13 mouse cellular contexts compared by ENCODE assay signal in the genomic region with DNA sequence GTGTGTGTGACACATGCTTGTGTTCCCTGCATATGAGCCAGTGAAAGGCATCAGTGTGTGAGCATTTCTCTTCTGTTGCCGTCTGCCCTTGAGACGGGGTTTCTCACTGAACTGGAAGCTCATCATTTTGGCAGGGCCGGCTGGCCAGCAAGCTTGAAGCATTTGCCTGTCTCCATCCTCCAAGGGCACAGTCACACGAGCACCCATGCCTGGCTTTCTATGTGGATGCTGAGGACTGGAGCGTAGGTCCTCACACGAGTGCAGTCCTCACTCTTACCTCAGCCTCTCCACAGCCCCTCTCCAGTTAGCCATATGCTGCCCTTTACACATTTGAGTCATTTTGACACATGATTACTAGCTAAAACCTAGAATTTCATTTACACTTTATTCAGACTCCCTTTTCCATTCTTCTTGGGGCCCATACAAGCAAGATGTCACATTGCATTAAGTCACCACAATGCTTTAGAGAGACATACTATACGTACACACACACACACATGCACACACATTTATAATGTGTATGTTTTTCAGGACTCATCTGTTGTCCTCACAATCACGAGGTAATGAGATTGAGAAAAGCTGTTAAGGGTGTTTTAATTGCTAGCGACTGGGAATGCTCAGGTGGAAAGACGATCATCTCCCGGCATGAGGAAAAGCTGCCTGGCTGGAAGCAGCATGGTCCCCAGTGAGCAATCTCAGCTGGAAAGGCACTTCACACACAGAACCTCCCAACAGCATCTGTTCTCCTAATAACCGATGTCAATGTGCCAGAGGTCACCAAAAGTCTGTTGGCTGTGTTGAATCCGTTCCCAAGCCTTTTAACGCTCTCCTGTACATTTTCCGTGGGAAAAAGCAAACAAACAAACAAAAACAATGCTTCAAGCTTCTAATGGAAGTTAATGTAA.
DNase-seq lines count a peak whose midpoint lies in the region; ATAC-seq and TF ChIP-seq lines count a peak whose summit lies in the region.
"Had no signal": no experiment of that assay in that cellular context is flagged by ENCODE, and none has a peak within 500 bp of the region (broad histone marks: within the 10 kb centered on the region; RNA-seq: fewer than 3 reads in every experiment).

No protein-coding gene starts in this region.

- H3K4me3 ChIP-seq in gastrocnemius, adult 2 months: peak overlapping the region; percentile 25
- no peak overlapping the region for H3K4me3 ChIP-seq in hindbrain, embryonic 15.5 days
- H3K4me3 ChIP-seq: embryonic facial prominence, embryonic 12.5 days; limb, embryonic 15.5 days had no signal

- 27% methylated on average over 15 of the region's 15 CpGs for WGBS in hindbrain, embryonic 15.5 days

- peak overlapping the region; percentile 56 for H3K27ac ChIP-seq in gastrocnemius, adult 2 months
- peak overlapping the region; percentile 43; the same call in 1 of the 2 replicates for H3K27ac ChIP-seq in hindbrain, embryonic 15.5 days (replicated peaks)
- H3K27ac ChIP-seq: embryonic facial prominence, embryonic 12.5 days; limb, embryonic 15.5 days had no signal

- 0 out of 2 replicates have a peak, but pooled peaks have one; percentile 68 for ATAC-seq in hindbrain, embryonic 15.5 days (ENCODE audit: low FRiP score, low read depth)
- ATAC-seq in granulocyte monocyte progenitor cell, adult 5-6 weeks (replicated peaks; ENCODE audit: poor library complexity, severe bottlenecking): no peak

- no peak for TF ChIP-seq CTCF in gastrocnemius, adult 2 months (IDR thresholded peaks at IDR 0.05)
- no peak for TF ChIP-seq CTCF in brain, embryonic 14.5 days (IDR thresholded peaks at IDR 0.05; ENCODE audit: borderline replicate concordance, extremely low read depth, insufficient read depth, insufficient read length)

- H3K27me3 ChIP-seq in hindbrain, embryonic 15.5 days: no peaks in the 10 kb centered on the region
- H3K27me3 ChIP-seq: CH12.LX; embryonic facial prominence, embryonic 12.5 days; limb, embryonic 15.5 days had no signal

- no peaks in the 10 kb centered on the region for H3K36me3 ChIP-seq in hindbrain, embryonic 15.5 days
- H3K36me3 ChIP-seq: embryonic facial prominence, embryonic 12.5 days; limb, embryonic 15.5 days had no signal

- H3K4me1 ChIP-seq in hindbrain, embryonic 15.5 days (replicated peaks): peaks cover 17% of the 10 kb centered on the region

- TF ChIP-seq POLR2A in brain, embryonic 14.5 days (IDR thresholded peaks at IDR 0.05; ENCODE audit: borderline replicate concordance, extremely low read depth, insufficient read depth, insufficient read length, poor library complexity, severe bottlenecking): no peak

- H3K9ac ChIP-seq in hindbrain, embryonic 15.5 days: no peak overlapping the region
- H3K9ac ChIP-seq: embryonic facial prominence, embryonic 12.5 days; limb, embryonic 15.5 days had no signal

- intact Hi-C loops in gastrocnemius, adult 2 months (cut with DNase I): loop anchor here (5.0 kb wide), 1 partner anchor 62 kb away; no protein-coding TSS in a partner anchor
- intact Hi-C loops in gastrocnemius, postnatal 36 days (cut with DNase I): no loop called here

- no peaks in the 10 kb centered on the region for H3K9me3 ChIP-seq in hindbrain, embryonic 15.5 days
- H3K9me3 ChIP-seq: embryonic facial prominence, embryonic 12.5 days; limb, embryonic 15.5 days had no signal

- no peak overlapping the region; the same call in 1 of the 2 replicates for H3K4me2 ChIP-seq in hindbrain, embryonic 15.5 days
- H3K4me2 ChIP-seq: embryonic facial prominence, embryonic 12.5 days; limb, embryonic 15.5 days had no signal

- DNase-seq in gastrocnemius, adult 2 months: peak; percentile 59
- no peak for DNase-seq in gastrocnemius, postnatal 36 days
- DNase-seq in brain, embryonic 14.5 days (ENCODE audit: low read depth): peak; percentile 52
- peak; percentile 86 for DNase-seq in cerebellum, postnatal 10 days
- no peak for DNase-seq in urinary bladder, postnatal 36 days (ENCODE audit: low spot score in 2 of 2)
- no peak for DNase-seq in kidney, adult 9 months
- DNase-seq: kidney, postnatal 36 days; right cerebral cortex, postnatal 14 days had no signal

Comparison
In these comparisons a context has a peak if more than half of its experiments do, and no peak if none do; other contexts are left out.
1. DNase-seq: peak in gastrocnemius, adult 2 months (single experiment), brain, embryonic 14.5 days (single experiment) and cerebellum, postnatal 10 days (2 of 2); none in gastrocnemius, postnatal 36 days (0 of 2), urinary bladder, postnatal 36 days (0 of 2) and kidney, adult 9 months (single experiment).